Mouse (Mus musculus): ENCODE data around the gene Snx29.

- TF ChIP-seq CTCF (IDR thresholded peaks at IDR 0.05; ENCODE audit: borderline replicate concordance, extremely low read depth, insufficient read depth, insufficient read length) (no peak), POLR2A (IDR thresholded peaks at IDR 0.05; ENCODE audit: borderline replicate concordance, extremely low read depth, insufficient read depth, insufficient read length, poor library complexity, severe bottlenecking) (no peak)
Measured at GRCm38 (mm10) chr16:11753466-11753865, 430.8 kb downstream of the Snx29 start.
